Comparison of ENCODE assay signal across 17 mouse cellular contexts in genomic region chr3:157699961-157700360, GRCm38 (mm10).
"Had no signal": no experiment of that assay in that cellular context is flagged by ENCODE, and none has a peak within 500 bp of the region (broad histone marks: within the 10 kb centered on the region; RNA-seq: fewer than 3 reads in every experiment).

No protein-coding gene starts in this region.

- DNase-seq: kidney, adult 8-10 months; kidney, postnatal 36 days; layer of hippocampus, adult 9-11 months; layer of hippocampus, postnatal 36 days; lung, embryonic 14.5 days; midbrain, embryonic 14.5 days; right cerebral cortex, adult 18-20 months; right cerebral cortex, postnatal 25 days; thymus, postnatal 4 days had no signal

- ATAC-seq: intestine, embryonic 16.5 days had no signal

- H3K4me1 ChIP-seq: limb, embryonic 13.5 days; midbrain, embryonic 10.5 days had no signal

- H3K36me3 ChIP-seq: limb, embryonic 13.5 days; midbrain, embryonic 10.5 days; neural tube, embryonic 15.5 days had no signal

- H3K9ac ChIP-seq: limb, embryonic 13.5 days; liver, embryonic 14.5 days; lung, embryonic 14.5 days; neural tube, embryonic 15.5 days had no signal

- H3K27ac ChIP-seq: kidney, postnatal 0 days; limb, embryonic 13.5 days; liver, embryonic 14.5 days; midbrain, embryonic 10.5 days; neural tube, embryonic 15.5 days; stomach, postnatal 0 days had no signal

- H3K27me3 ChIP-seq: limb, embryonic 13.5 days; neural tube, embryonic 15.5 days had no signal

- H3K4me2 ChIP-seq: limb, embryonic 13.5 days; lung, embryonic 14.5 days; neural tube, embryonic 15.5 days had no signal

- H3K4me3 ChIP-seq: limb, embryonic 13.5 days; midbrain, embryonic 10.5 days; myocyte; neural tube, embryonic 15.5 days had no signal

- H3K9me3 ChIP-seq: limb, embryonic 13.5 days; midbrain, embryonic 10.5 days; neural tube, embryonic 15.5 days had no signal
